Mouse (Mus musculus) hematopoietic stem cell, adult 5-6 weeks (primary cell): ENCODE results near the gene Ndufs4. TPM values are rescaled to one million over a fixed set of nuclear protein-coding genes. Genes with fewer than 3 reads are reported as not detected.
"Not testable (repeated sequence)": the region's sequence is repeated elsewhere in the genome, so short reads cannot be mapped to it uniquely, and the experiment has no call there.

Experiments
- ATAC-seq, 2 experiments: fragments of 125-278 bp in 1 of 2; replicated peaks in 1 of 2; 2 replicates each; pipeline ENCODE4 v1.8.0; 2016 to 2017; ENCODE audit warnings: inconsistent platforms in 2 of 2, mild to moderate bottlenecking in 2 of 2, moderate number of reproducible peaks in 2 of 2, low read depth in 1 of 2, moderate TSS enrichment in 1 of 2; ENCODE audit not compliant: low FRiP score in 2 of 2, poor library complexity in 2 of 2, severe bottlenecking in 2 of 2, insufficient read depth in 1 of 2, low TSS enrichment in 1 of 2
- total RNA-seq: library from RNA; stranded (forward); fragments of 172-1452, 232-1000 nt; gene quantifications from 2 replicates; pipeline ENCODE4 v1.2.3, GENCODE M21; 2017

Ndufs4 gene
- total RNA-seq, 1 experiment from 2014 or later = 83.1 TPM

GRCm38 (mm10) chr13:114351321-114351946 is 36.6 kb downstream of the Ndufs4 start:
- no peak for ATAC-seq

- no peak for ATAC-seq
These were observed 42.9 kb downstream of the Ndufs4 start for GRCm38 (mm10) chr13:114344979-114345712.

GRCm38 (mm10) chr13:114344220-114344973 is 43.7 kb downstream of the Ndufs4 start:
- no peak for ATAC-seq

- ATAC-seq = no peak
These were observed 45.1 kb downstream of the Ndufs4 start for GRCm38 (mm10) chr13:114343001-114343400.

GRCm38 (mm10) chr13:114319835-114320389 is 68.1 kb downstream of the Ndufs4 start:
- no peak for ATAC-seq

- ATAC-seq = no peak
These were observed 68.9 kb downstream of the Ndufs4 start for GRCm38 (mm10) chr13:114319136-114319535.

GRCm38 (mm10) chr13:114315374-114315773 is 72.7 kb downstream of the Ndufs4 start:
- ATAC-seq = no peak

GRCm38 (mm10) chr13:114314953-114315352 is 73.1 kb downstream of the Ndufs4 start:
- no peak for ATAC-seq

- no peak for ATAC-seq
These were observed 77.5 kb downstream of the Ndufs4 start for GRCm38 (mm10) chr13:114310591-114310990.

GRCm38 (mm10) chr13:114304684-114305083 is 83.4 kb downstream of the Ndufs4 start:
- no peak for ATAC-seq

GRCm38 (mm10) chr13:114303466-114304175 is 84.4 kb downstream of the Ndufs4 start:
- ATAC-seq = no peak

- ATAC-seq = no peak
These were observed 90.3 kb downstream of the Ndufs4 start for GRCm38 (mm10) chr13:114297761-114298160.

GRCm38 (mm10) chr13:114296556-114296955 is 91.5 kb downstream of the Ndufs4 start:
- no peak for ATAC-seq

- no peak for ATAC-seq
These were observed 98.6 kb downstream of the Ndufs4 start for GRCm38 (mm10) chr13:114289411-114289810.

- ATAC-seq = no peak
These were observed 99.5 kb downstream of the Ndufs4 start for GRCm38 (mm10) chr13:114288511-114288910.

GRCm38 (mm10) chr13:114278690-114279089 is 109.4 kb downstream of the Ndufs4 start:
- ATAC-seq = not testable (repeated sequence)

GRCm38 (mm10) chr13:114277277-114277676 is 110.8 kb downstream of the Ndufs4 start:
- ATAC-seq = no peak
